In genomic region chr9:61375002-61375401, GRCm38 (mm10) we compare ENCODE assay signal across 7 mouse cellular contexts. TPM values are rescaled to one million over a fixed set of nuclear protein-coding genes. Genes with fewer than 3 reads are reported as not detected.
A peak's percentile ranks its signal among the peaks of the same experiment; 100 is the strongest.
DNase-seq lines count a peak whose midpoint lies in the region; ATAC-seq and TF ChIP-seq lines count a peak whose summit lies in the region.

No protein-coding gene starts in this region.

- peaks cover 19% of the 10 kb centered on the region for H3K36me3 ChIP-seq in lung, embryonic 15.5 days
- H3K36me3 ChIP-seq in embryonic facial prominence, embryonic 15.5 days = 0 out of 2 replicates have a peak, but pooled peaks cover 8% of the 10 kb centered on the region
- peaks cover 7% of the 10 kb centered on the region for H3K36me3 ChIP-seq in intestine, postnatal 0 days (ENCODE audit: control insufficient read depth, insufficient read depth)

- TF ChIP-seq CTCF in intestine, postnatal 0 days (IDR thresholded peaks at IDR 0.05; ENCODE audit: low read depth) = no peak
- no peak for TF ChIP-seq CTCF in olfactory bulb, adult 2 months (IDR thresholded peaks at IDR 0.05; ENCODE audit: insufficient read depth, low read depth, low read length)

- H3K4me2 ChIP-seq in lung, embryonic 15.5 days = peak overlapping the region; percentile 76
- peak overlapping the region; percentile 85 for H3K4me2 ChIP-seq in embryonic facial prominence, embryonic 15.5 days (replicated peaks)
- H3K4me2 ChIP-seq in intestine, postnatal 0 days (replicated peaks; ENCODE audit: low read depth) = peak overlapping the region; percentile 96

- H3K27ac ChIP-seq in lung, embryonic 15.5 days = no peak overlapping the region
- peak overlapping the region; percentile 95; the same call in 1 of the 2 replicates for H3K27ac ChIP-seq in embryonic facial prominence, embryonic 15.5 days (replicated peaks)
- no peak overlapping the region for H3K27ac ChIP-seq in intestine, postnatal 0 days (ENCODE audit: low read depth, low read length)
- H3K27ac ChIP-seq in olfactory bulb, adult 2 months (ENCODE audit: insufficient read depth, low read depth, low read length) = no peak overlapping the region

- H3K9ac ChIP-seq in lung, embryonic 15.5 days = peak overlapping the region; percentile 78; the same call in 1 of the 2 replicates
- no peak overlapping the region for H3K9ac ChIP-seq in embryonic facial prominence, embryonic 15.5 days
- 0 out of 2 replicates have a peak overlapping the region, but pooled peaks have one; percentile 81 for H3K9ac ChIP-seq in intestine, postnatal 0 days (ENCODE audit: low read depth, low read length)

- H3K4me1 ChIP-seq in lung, embryonic 15.5 days = peaks cover 68% of the 10 kb centered on the region
- peaks cover 69% of the 10 kb centered on the region for H3K4me1 ChIP-seq in embryonic facial prominence, embryonic 15.5 days
- peaks cover 34% of the 10 kb centered on the region for H3K4me1 ChIP-seq in intestine, postnatal 0 days (replicated peaks; ENCODE audit: control insufficient read depth, insufficient read depth, low read length)
- peaks cover 35% of the 10 kb centered on the region for H3K4me1 ChIP-seq in olfactory bulb, adult 2 months (ENCODE audit: control insufficient read depth, insufficient read depth, low read length)

- DNase-seq in lung, postnatal 10 days = no peak
- no peak for DNase-seq in layer of hippocampus, postnatal 36 days

- H3K27me3 ChIP-seq in lung, embryonic 15.5 days = no peaks in the 10 kb centered on the region; the same call in 1 of the 2 replicates
- H3K27me3 ChIP-seq in embryonic facial prominence, embryonic 15.5 days = no peaks in the 10 kb centered on the region
- no peaks in the 10 kb centered on the region for H3K27me3 ChIP-seq in intestine, postnatal 0 days (replicated peaks; ENCODE audit: control insufficient read depth, insufficient read depth, low read length)

- no peak for ATAC-seq in lung, embryonic 15.5 days (ENCODE audit: borderline replicate concordance, extremely low read depth, low FRiP score, low TSS enrichment)
- no peak for ATAC-seq in embryonic facial prominence, embryonic 15.5 days (ENCODE audit: insufficient number of reproducible peaks, low FRiP score, low TSS enrichment, low read depth)
- ATAC-seq in intestine, postnatal 0 days = no peak
- no peak for ATAC-seq in erythroblast, adult 5-6 weeks (replicated peaks; ENCODE audit: low FRiP score, poor library complexity, severe bottlenecking)

- H3K9me3 ChIP-seq in lung, embryonic 15.5 days = no peaks in the 10 kb centered on the region
- H3K9me3 ChIP-seq in embryonic facial prominence, embryonic 15.5 days (replicated peaks) = no peaks in the 10 kb centered on the region
- no peaks in the 10 kb centered on the region for H3K9me3 ChIP-seq in intestine, postnatal 0 days (ENCODE audit: control insufficient read depth)

- WGBS in lung, embryonic 15.5 days = 25% methylated on average over 5 of the region's 5 CpGs
- 20% methylated on average over 5 of the region's 5 CpGs for WGBS in embryonic facial prominence, embryonic 15.5 days
- 51% methylated on average over 5 of the region's 5 CpGs for WGBS in intestine, postnatal 0 days
- WGBS in olfactory bulb, adult 2 months = 49% methylated on average over 5 of the region's 5 CpGs

- H3K4me3 ChIP-seq in lung, embryonic 15.5 days = peak overlapping the region; percentile 93
- H3K4me3 ChIP-seq in embryonic facial prominence, embryonic 15.5 days (replicated peaks) = peak overlapping the region; percentile 86
- peak overlapping the region; percentile 91 for H3K4me3 ChIP-seq in intestine, postnatal 0 days (ENCODE audit: low read depth, low read length)
- H3K4me3 ChIP-seq in olfactory bulb, adult 2 months (ENCODE audit: insufficient read depth, low read depth, low read length) = peak overlapping the region; percentile 68

- TF ChIP-seq POLR2A in olfactory bulb, adult 2 months (IDR thresholded peaks at IDR 0.05; ENCODE audit: insufficient read depth, low read depth, low read length) = 0 out of 2 replicates have a peak, but pooled peaks have one; percentile 7

RNA-seq across cellular contexts. Expression of gene Tle3, which starts 2.8 kb away (rescaled TPM):
- 25.2 and 27.1 TPM in 2 replicates for polyA plus RNA-seq in lung, embryonic 15.5 days (2015; fragmentation: Nextera tagmentation; extraction: Ambion mirVana)
- polyA plus RNA-seq in embryonic facial prominence, embryonic 15.5 days (2015; fragmentation: Nextera tagmentation; extraction: Ambion mirVana) = 35.3 and 36.0 TPM in 2 replicates
- 24.3 and 28.6 TPM in 2 replicates for polyA plus RNA-seq in intestine, postnatal 0 days (2015; fragmentation: Nextera tagmentation; extraction: Ambion mirVana)
- not detected in 2 replicates for polyA plus RNA-seq in olfactory bulb, adult 2 months (2012; ENCODE audit: insufficient read depth, insufficient read length, low replicate concordance, missing spikeins)
- 10 to 100 TPM; 51.5 to 53.2 TPM for total RNA-seq in layer of hippocampus, postnatal 36 days (2021)
- total RNA-seq in erythroblast, adult 5-6 weeks (2015; ENCODE audit: low replicate concordance) = 10.8 and 24.0 TPM in 2 replicates
- total RNA-seq in erythroblast, adult 5-6 weeks (2017; ENCODE audit: low replicate concordance) = 11.6 and 16.6 TPM in 2 replicates
